Mouse (Mus musculus) left cerebral cortex, adult 9 months (tissue): ENCODE results near the gene Wasf1.
A peak's percentile ranks its signal among the peaks of the same experiment; 100 is the strongest.

Experiments used
- DNase-seq, 2 experiments: peaks; one replicate each; pipeline ENCODE4 v3.0.0; 2022; ENCODE audit warnings: low spot score in 2 of 2

The Wasf1 gene

DNA sequence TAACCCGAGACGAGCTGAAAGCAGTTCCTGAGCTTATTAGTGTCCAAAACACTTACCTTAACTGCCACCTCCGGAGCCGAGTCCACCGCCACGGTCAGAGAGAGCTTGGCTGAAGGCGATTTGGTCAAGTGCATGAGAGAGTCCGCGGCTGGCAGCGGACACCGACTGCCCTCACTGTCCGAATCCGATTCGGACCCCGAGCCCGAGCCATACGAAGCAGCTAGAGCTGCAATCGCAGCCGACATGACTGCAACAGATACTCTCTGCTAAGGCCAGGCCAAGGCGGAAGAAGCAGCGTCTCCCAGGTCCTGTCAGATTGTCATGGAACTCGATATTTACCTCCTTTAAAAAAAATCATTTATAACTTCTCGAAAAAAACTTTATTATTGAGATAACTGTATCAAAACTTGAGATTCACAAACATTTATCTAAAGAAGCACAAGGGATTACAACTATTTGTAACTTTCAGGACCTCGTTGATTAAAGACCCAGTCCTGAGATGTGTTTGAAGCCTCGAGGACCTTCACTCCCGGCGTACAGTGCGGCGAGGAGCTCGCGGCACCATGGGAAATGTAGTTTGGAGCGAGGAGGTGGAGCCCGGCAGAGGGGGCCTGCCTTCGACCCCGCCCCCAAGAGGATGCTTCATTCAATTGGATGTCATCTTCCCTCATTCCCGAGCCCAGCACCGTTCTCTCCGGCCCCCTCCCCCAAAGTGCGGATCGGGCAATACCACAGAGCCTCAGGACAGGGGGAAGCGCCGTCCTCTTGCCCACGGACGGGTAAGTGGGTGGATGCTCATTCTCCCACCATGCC, at the start of gene Wasf1, which contains the start of gene Cdc40:
Wasf1 (plus strand) TSS at position 645 of the 813 bp plus-strand sequence.
Cdc40 (minus strand) TSS at position 481 of the 813 bp plus-strand sequence.
- DNase-seq = peak; percentile 96 to 99

DNA sequence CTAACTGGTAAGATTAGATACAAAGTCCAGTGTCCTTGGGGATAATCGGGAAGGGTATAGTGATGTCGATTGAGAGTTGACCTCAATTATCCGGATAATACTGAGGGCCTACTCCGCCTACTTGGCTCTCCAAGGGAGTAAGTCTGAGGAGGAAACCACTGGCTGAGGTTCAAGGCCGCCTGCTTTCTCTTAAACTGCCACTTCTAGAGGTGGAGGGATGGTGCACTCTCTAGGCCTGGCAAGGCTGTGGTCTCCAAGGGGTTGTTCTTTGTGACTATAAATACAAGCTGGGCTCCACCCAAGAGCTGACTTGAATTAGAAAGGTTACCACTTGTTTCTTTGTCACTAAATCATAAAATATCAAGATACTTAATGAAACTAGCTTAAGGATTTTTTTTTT, 43.2 kb upstream of the Wasf1 start:
- DNase-seq = no peak

DNA sequence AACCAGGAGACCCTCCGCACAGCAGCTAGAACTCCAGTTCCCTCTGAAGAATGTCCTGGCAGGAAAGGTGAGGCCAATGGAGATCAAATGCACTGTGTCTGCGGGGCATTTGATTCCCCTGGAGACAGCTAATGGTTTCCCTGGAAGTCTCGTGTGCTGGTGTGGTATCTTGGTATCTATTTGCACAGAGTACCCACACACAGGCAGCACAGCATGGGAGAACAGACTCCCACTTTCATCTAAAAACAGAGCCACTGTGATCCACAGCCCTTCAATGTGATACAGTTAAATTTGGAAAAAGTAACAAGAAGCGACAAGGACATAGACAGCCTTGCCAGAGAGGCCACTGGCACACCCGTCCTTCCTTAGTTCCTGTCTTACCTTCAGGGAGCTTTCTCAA, 39.4 kb upstream of the Wasf1 start:
- peak in 1 of 2 experiments; percentile 61 for DNase-seq

DNA sequence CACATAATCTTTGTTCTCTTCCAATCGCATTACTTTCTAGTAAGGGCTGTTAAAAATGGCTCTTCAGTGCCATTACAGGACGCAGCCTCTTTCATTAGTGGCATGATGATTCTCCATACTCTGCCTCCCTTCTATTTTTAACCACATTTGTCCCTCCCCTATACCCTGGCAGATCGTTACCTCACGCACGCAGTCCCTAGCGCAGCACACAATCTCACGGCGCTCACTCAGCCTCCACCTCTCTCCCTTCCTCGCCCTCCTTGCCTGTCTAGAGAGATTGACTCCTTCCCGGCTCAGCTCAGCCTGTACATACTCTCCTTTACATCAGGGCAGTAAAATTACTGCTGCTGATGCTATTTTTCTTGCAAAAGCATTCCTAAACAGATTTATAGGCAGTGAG, 38.7 kb upstream of the Wasf1 start:
- no peak for DNase-seq

- DNase-seq = no peak
Measured at GRCm38 (mm10) chr10:40845626-40846025, 37.6 kb upstream of the Wasf1 start.

GRCm38 (mm10) chr10:40847176-40847874, 36.0 kb upstream of the Wasf1 start:
- no peak for DNase-seq

DNA sequence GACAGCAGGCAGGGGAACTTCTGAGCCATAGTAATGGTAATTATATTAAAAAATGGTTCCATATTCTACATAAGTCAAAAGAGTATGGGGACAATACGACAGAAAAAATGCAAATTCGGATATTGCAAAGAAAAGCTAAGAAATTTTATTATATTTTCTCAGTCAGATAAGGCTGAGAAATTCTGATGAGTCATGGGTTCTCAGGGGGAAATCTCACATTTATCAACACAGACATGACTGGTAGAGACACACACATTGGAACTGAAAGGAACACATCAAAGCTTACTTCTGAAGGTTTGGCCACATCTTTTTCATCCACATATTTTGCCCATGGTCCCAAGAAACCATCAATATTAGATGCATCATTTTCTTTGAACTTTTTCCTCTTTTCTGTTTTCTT, 32.6 kb upstream of the Wasf1 start:
- DNase-seq = peak in 1 of 2 experiments; percentile 1

- no peak for DNase-seq
Measured at GRCm38 (mm10) chr10:40851138-40851537, 32.1 kb upstream of the Wasf1 start.

DNA sequence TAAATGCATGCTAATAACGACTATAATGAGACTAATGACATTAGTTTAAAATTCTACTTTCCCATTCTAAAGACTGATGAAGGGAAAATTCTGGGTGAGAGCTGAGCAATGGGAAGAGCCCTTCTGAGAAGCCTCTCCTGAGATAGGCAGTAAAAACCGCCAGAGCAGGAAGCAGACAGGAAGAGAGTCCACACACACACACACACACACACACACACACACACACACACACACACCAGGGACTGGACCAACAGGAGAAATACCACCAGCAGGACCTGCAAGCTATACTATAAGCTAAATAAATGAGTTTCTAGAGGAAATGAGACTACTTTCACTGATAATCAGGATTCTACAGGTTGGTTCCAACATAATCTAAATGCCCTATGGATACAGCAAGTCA, 27.7 kb upstream of the Wasf1 start:
- DNase-seq = no peak

DNA sequence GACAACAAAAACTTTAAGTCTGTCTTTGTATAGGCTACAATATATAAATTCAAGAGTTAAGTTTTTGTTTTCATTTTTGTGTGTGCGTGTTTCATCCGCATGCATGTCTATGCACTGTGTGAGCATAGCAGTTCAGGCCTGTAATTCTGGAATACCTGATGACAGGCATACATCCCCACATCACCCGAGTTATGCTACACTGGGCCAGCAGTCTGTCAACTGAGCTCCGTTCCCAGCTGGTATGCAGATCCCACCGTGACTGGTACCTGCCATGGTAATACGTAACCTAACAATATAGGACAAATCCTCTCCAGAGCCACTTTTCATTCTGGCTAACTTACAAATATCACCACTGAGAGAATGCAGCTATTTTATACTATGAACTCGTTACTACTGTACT, 26.6 kb upstream of the Wasf1 start:
- DNase-seq = no peak

DNA sequence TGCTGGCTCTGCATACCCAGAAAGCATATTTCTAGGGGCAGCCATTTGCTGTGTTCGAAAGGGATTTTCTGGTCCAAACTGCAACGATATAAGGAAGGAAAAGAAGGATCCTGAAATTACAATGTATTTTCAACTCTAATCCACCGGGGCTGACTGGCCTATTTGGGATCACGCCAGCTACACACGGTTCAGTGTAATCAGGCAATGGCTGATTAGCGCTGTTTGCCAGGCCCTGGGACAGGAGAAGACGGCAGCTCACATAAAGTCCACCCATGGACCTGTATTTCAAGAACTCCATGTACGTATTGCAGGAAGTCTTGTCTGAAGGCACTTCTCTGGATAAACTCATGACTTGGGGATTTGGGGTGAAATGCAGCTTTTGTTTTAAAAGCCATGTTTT, 25.7 kb upstream of the Wasf1 start:
- no peak for DNase-seq

- no peak for DNase-seq
Measured at GRCm38 (mm10) chr10:40868081-40868480, 15.2 kb upstream of the Wasf1 start.

DNA sequence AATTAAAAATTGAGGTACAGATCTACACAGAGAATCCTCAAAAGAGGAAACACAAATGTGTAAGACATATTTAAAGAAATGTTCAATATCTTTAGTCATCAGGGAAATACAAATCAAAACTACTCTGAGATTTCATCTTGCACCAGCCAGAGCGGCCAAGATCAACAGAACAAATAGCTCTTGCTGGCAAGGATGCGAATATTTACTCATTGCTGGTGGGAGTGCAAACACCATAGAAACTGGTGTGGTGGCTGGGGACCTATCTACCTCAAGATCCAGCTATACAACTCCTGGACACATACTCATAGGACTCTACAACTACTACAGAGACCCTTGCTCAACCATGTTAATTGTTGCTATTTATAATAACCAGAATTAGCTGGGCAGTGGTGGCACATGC, 12.0 kb upstream of the Wasf1 start:
- DNase-seq = no peak

GRCm38 (mm10) chr10:40872052-40872451, 11.2 kb upstream of the Wasf1 start:
- no peak for DNase-seq

DNA sequence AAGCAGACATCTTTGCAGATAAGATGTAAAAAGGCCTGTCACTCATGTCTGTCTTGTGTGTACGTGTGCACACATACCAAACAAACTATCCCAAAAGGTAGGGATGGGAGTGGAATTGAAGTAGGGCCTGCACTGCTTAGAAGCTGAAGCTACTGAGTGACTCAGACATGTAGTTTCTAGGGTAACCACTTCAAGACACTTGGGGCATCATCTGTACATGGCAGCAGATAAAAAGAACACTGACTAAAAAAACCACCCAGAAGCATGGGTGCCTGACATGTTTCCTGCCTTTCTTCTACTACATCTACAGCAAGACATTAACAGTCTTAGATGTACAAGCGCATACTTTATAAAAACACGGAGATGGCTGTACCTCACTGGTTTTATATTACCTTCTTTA, 5.0 kb upstream of the Wasf1 start:
- DNase-seq = no peak

- no peak for DNase-seq
Measured at GRCm38 (mm10) chr10:40879969-40880368, 3.3 kb upstream of the Wasf1 start.

GRCm38 (mm10) chr10:40881236-40881635, 2.0 kb upstream of the Wasf1 start:
- no peak for DNase-seq

DNA sequence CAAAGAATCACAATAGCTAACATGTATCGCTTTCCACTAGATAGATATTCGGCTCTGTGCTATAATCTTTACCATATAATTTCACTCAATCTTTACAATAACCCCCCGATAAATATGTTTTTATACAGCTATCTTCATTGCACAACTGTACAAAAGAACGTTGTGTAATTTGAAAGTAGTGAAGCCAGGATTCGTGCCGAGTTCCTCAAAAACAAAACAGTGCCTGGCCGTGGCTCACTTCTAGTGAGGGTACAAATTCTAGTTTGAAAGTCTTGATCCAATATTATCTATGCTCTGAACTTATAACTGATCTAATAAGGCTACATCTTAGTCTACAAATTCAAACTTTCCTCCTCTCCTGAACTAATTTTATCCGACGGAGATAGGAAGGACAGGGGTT, 942 bp upstream of the Wasf1 start:
- DNase-seq = no peak

DNA sequence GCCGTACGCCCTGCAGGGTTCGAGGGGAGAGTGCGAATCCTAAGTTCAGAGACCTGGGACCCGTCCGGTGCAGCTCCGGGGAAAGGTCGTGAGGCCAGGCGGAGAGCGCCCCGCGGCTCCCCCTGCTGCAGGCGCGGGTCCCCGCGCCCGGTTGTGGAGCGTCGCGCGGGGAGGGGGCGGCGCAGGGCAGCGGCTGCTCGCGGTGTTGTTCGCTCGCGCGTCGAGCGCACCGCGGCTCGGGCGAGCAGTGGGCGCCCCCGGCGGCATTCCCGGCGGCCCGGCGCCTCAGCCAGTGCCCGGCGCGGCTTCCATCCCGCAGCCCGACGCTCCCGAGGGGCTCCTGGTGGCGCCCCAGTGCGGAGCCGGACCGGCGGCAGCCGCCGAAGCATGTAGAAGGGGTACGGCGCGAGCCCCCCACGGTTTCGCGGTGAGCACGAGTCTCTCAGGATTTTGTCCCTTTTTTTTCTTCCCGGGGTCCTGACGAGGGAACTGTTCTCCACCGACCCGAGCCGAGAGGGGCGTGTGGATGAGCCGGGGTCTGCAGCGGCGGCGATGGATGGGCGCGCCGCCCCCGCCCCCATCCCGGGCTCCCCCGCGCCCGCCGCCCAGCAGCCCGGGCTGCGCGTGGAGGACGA, 486 bp downstream of the Wasf1 start:
- DNase-seq = peak in 1 of 2 experiments; percentile 55

- DNase-seq = peak in 1 of 2 experiments; percentile 50
Measured at GRCm38 (mm10) chr10:40884279-40884806, 1.1 kb downstream of the Wasf1 start.

- DNase-seq = no peak
Measured at GRCm38 (mm10) chr10:40885432-40885831, 2.2 kb downstream of the Wasf1 start.

GRCm38 (mm10) chr10:40887316-40887715, 4.0 kb downstream of the Wasf1 start:
- DNase-seq = no peak
